ENCODE assay signal across 16 mouse cellular contexts in genomic region chr11:40434002-40434401, GRCm38 (mm10).
"Had no signal": no experiment of that assay in that cellular context is flagged by ENCODE, and none has a peak within 500 bp of the region (broad histone marks: within the 10 kb centered on the region; RNA-seq: fewer than 3 reads in every experiment).

No protein-coding gene starts in this region.

- H3K9me3 ChIP-seq: lung, embryonic 15.5 days; megakaryocyte, embryonic 14.5 days; midbrain, embryonic 12.5 days; midbrain, embryonic 15.5 days; neural tube, embryonic 12.5 days; stomach, embryonic 15.5 days had no signal

- H3K4me3 ChIP-seq: lung, embryonic 15.5 days; megakaryocyte, embryonic 14.5 days; midbrain, embryonic 12.5 days; midbrain, embryonic 15.5 days; neural tube, embryonic 12.5 days; stomach, embryonic 15.5 days had no signal

- H3K27ac ChIP-seq: lung, embryonic 15.5 days; macrophage; midbrain, embryonic 12.5 days; midbrain, embryonic 15.5 days; neural tube, embryonic 12.5 days; stomach, embryonic 15.5 days; stomach, postnatal 0 days had no signal

- DNase-seq: lung, adult 2 months; lung, postnatal 14 days; lung, postnatal 36 days; right cerebral cortex, postnatal 14 days; thymus, adult 2 months; thymus, postnatal 25 days; thymus, postnatal 4 days had no signal

- H3K27me3 ChIP-seq: lung, embryonic 15.5 days; megakaryocyte, embryonic 14.5 days; midbrain, embryonic 12.5 days; midbrain, embryonic 15.5 days; neural tube, embryonic 12.5 days; stomach, embryonic 15.5 days had no signal

- H3K4me1 ChIP-seq: lung, embryonic 15.5 days; megakaryocyte, embryonic 14.5 days; midbrain, embryonic 12.5 days; midbrain, embryonic 15.5 days; neural tube, embryonic 12.5 days; stomach, embryonic 15.5 days had no signal

- H3K9ac ChIP-seq: lung, embryonic 15.5 days; midbrain, embryonic 12.5 days; midbrain, embryonic 15.5 days; neural tube, embryonic 12.5 days; stomach, embryonic 15.5 days had no signal

- H3K36me3 ChIP-seq: lung, embryonic 15.5 days; midbrain, embryonic 12.5 days; midbrain, embryonic 15.5 days; neural tube, embryonic 12.5 days; stomach, embryonic 15.5 days had no signal

- H3K4me2 ChIP-seq: lung, embryonic 15.5 days; midbrain, embryonic 12.5 days; midbrain, embryonic 15.5 days; neural tube, embryonic 12.5 days; stomach, embryonic 15.5 days had no signal

- ATAC-seq: lung, postnatal 0 days; midbrain, embryonic 15.5 days had no signal
